Comparison of ENCODE assay signal across 20 mouse cellular contexts in genomic region chr10:13560014-13560674, GRCm38 (mm10).
"Had no signal": no experiment of that assay in that cellular context is flagged by ENCODE, and none has a peak within 500 bp of the region (broad histone marks: within the 10 kb centered on the region; RNA-seq: fewer than 3 reads in every experiment).

No protein-coding gene starts in this region.

- H3K4me1 ChIP-seq: midbrain, embryonic 12.5 days had no signal

- H3K9ac ChIP-seq: limb, embryonic 13.5 days; liver, embryonic 13.5 days; lung, embryonic 14.5 days; midbrain, embryonic 12.5 days had no signal

- H3K27me3 ChIP-seq: liver, embryonic 13.5 days; midbrain, embryonic 12.5 days had no signal

- H3K9me3 ChIP-seq: limb, embryonic 13.5 days; liver, embryonic 13.5 days; midbrain, embryonic 12.5 days had no signal

- H3K4me2 ChIP-seq: limb, embryonic 13.5 days; liver, embryonic 13.5 days; lung, embryonic 14.5 days; midbrain, embryonic 12.5 days had no signal

- H3K4me3 ChIP-seq: layer of hippocampus, adult 2 months; left cerebral cortex, adult 2 months; limb, embryonic 13.5 days; liver, embryonic 13.5 days; midbrain, embryonic 12.5 days had no signal

- ATAC-seq: intestine, postnatal 0 days; lung, postnatal 0 days; midbrain, embryonic 16.5 days had no signal

- DNase-seq: kidney, adult 2 months; kidney, postnatal 25 days; layer of hippocampus, adult 9-11 months; layer of hippocampus, postnatal 36 days; liver; liver, embryonic 13.5 days; lung, embryonic 14.5 days; thymus, adult 2 months; thymus, postnatal 14 days; thymus, postnatal 4 days had no signal

- H3K27ac ChIP-seq: kidney, postnatal 0 days; layer of hippocampus, adult 2 months; left cerebral cortex, adult 2 months; limb, embryonic 13.5 days; liver, embryonic 13.5 days; macrophage; midbrain, embryonic 12.5 days; stomach, postnatal 0 days had no signal
